In genomic region chr6:85823382-85824090, GRCm38 (mm10) we compare ENCODE assay signal across 27 mouse cellular contexts. TPM values are rescaled to one million over a fixed set of nuclear protein-coding genes. Genes with fewer than 3 reads are reported as not detected.
"Had no signal": no experiment of that assay in that cellular context is flagged by ENCODE, and none has a peak within 500 bp of the region (broad histone marks: within the 10 kb centered on the region; RNA-seq: fewer than 3 reads in every experiment).

No protein-coding gene starts in this region.

- ATAC-seq: intestine, postnatal 0 days; liver, postnatal 0 days; lung, postnatal 0 days; midbrain, embryonic 13.5 days; midbrain, embryonic 16.5 days had no signal

- H3K27me3 ChIP-seq: kidney, embryonic 15.5 days; limb, embryonic 13.5 days; megakaryocyte, embryonic 14.5 days; midbrain, embryonic 13.5 days; neural tube, embryonic 13.5 days had no signal

- H3K36me3 ChIP-seq: kidney, embryonic 15.5 days; limb, embryonic 10.5 days; limb, embryonic 13.5 days; midbrain, embryonic 10.5 days; midbrain, embryonic 13.5 days; neural tube, embryonic 13.5 days had no signal

- H3K4me3 ChIP-seq: kidney, embryonic 15.5 days; layer of hippocampus, adult 2 months; limb, embryonic 10.5 days; limb, embryonic 13.5 days; megakaryocyte, embryonic 14.5 days; midbrain, embryonic 10.5 days; midbrain, embryonic 13.5 days; myocyte; neural tube, embryonic 13.5 days had no signal

- H3K4me2 ChIP-seq: kidney, embryonic 15.5 days; limb, embryonic 13.5 days; lung, embryonic 14.5 days; midbrain, embryonic 13.5 days; neural tube, embryonic 13.5 days had no signal

- H3K9ac ChIP-seq: kidney, embryonic 15.5 days; limb, embryonic 13.5 days; liver, embryonic 14.5 days; liver, postnatal 0 days; lung, embryonic 14.5 days; midbrain, embryonic 13.5 days; neural tube, embryonic 13.5 days had no signal

- DNase-seq: kidney, postnatal 14 days; layer of hippocampus, adult 9-11 months; liver; liver, postnatal 0 days; lung, embryonic 14.5 days; retina, postnatal 1 day; right cerebral cortex, postnatal 25 days; thymus, adult 2 months; thymus, postnatal 14 days; thymus, postnatal 4 days had no signal

- H3K9me3 ChIP-seq: kidney, embryonic 15.5 days; limb, embryonic 10.5 days; limb, embryonic 13.5 days; midbrain, embryonic 10.5 days; midbrain, embryonic 13.5 days; neural tube, embryonic 13.5 days had no signal

- H3K27ac ChIP-seq: kidney, embryonic 15.5 days; layer of hippocampus, adult 2 months; limb, embryonic 10.5 days; limb, embryonic 13.5 days; liver, embryonic 14.5 days; midbrain, embryonic 10.5 days; midbrain, embryonic 13.5 days; neural tube, embryonic 13.5 days; stomach, postnatal 0 days had no signal

- H3K4me1 ChIP-seq: kidney, embryonic 15.5 days; limb, embryonic 10.5 days; limb, embryonic 13.5 days; midbrain, embryonic 10.5 days; midbrain, embryonic 13.5 days; neural tube, embryonic 13.5 days had no signal

RNA-seq across cellular contexts. Expression of gene Nat8f5, which starts 2.8 kb away (rescaled TPM):
- total RNA-seq: monocyte, adult 5-6 weeks; neutrophil, adult 5-6 weeks had no signal
- polyA plus RNA-seq: kidney, embryonic 15.5 days; limb, embryonic 10.5 days; limb, embryonic 13.5 days; liver, embryonic 14.5 days; liver, postnatal 0 days; lung, embryonic 14.5 days; lung, postnatal 0 days; midbrain, embryonic 10.5 days; myocyte; stomach, embryonic 14.5 days had no signal

RNA-seq across cellular contexts. Expression of gene Nat8f6, which starts 2.8 kb away (rescaled TPM):
- total RNA-seq: monocyte, adult 5-6 weeks; neutrophil, adult 5-6 weeks had no signal
- polyA plus RNA-seq: intestine, postnatal 0 days; kidney, embryonic 15.5 days; limb, embryonic 10.5 days; limb, embryonic 13.5 days; liver, embryonic 14.5 days; liver, postnatal 0 days; lung, embryonic 14.5 days; lung, postnatal 0 days; midbrain, embryonic 10.5 days; midbrain, embryonic 13.5 days; midbrain, embryonic 16.5 days; myocyte; neural tube, embryonic 13.5 days; stomach, embryonic 14.5 days; stomach, postnatal 0 days had no signal

RNA-seq across cellular contexts. Expression of gene Nat8, which starts 8.3 kb away (rescaled TPM):
- total RNA-seq: monocyte, adult 5-6 weeks; neutrophil, adult 5-6 weeks had no signal
- polyA plus RNA-seq: limb, embryonic 10.5 days; limb, embryonic 13.5 days; liver, postnatal 0 days; lung, embryonic 14.5 days; lung, postnatal 0 days; midbrain, embryonic 10.5 days; midbrain, embryonic 13.5 days; myocyte; neural tube, embryonic 13.5 days; stomach, embryonic 14.5 days; stomach, postnatal 0 days had no signal

RNA-seq across cellular contexts. Expression of gene Nat8f2, which starts 45.4 kb away (rescaled TPM):
- total RNA-seq: monocyte, adult 5-6 weeks; neutrophil, adult 5-6 weeks had no signal
- polyA plus RNA-seq: limb, embryonic 10.5 days; limb, embryonic 13.5 days; liver, embryonic 14.5 days; lung, embryonic 14.5 days; lung, postnatal 0 days; midbrain, embryonic 10.5 days; midbrain, embryonic 13.5 days; myocyte; neural tube, embryonic 13.5 days; stomach, embryonic 14.5 days; stomach, postnatal 0 days had no signal

RNA-seq across cellular contexts. Expression of gene Nat8f3, which starts 58.0 kb away (rescaled TPM):
- total RNA-seq: monocyte, adult 5-6 weeks; neutrophil, adult 5-6 weeks had no signal
- polyA plus RNA-seq: intestine, postnatal 0 days; liver, embryonic 14.5 days; liver, postnatal 0 days; lung, postnatal 0 days; myocyte; stomach, embryonic 14.5 days; stomach, postnatal 0 days; thymus, adult 2 months had no signal
